Mouse (Mus musculus): ENCODE measurements around the gene Aff1.

DNA sequence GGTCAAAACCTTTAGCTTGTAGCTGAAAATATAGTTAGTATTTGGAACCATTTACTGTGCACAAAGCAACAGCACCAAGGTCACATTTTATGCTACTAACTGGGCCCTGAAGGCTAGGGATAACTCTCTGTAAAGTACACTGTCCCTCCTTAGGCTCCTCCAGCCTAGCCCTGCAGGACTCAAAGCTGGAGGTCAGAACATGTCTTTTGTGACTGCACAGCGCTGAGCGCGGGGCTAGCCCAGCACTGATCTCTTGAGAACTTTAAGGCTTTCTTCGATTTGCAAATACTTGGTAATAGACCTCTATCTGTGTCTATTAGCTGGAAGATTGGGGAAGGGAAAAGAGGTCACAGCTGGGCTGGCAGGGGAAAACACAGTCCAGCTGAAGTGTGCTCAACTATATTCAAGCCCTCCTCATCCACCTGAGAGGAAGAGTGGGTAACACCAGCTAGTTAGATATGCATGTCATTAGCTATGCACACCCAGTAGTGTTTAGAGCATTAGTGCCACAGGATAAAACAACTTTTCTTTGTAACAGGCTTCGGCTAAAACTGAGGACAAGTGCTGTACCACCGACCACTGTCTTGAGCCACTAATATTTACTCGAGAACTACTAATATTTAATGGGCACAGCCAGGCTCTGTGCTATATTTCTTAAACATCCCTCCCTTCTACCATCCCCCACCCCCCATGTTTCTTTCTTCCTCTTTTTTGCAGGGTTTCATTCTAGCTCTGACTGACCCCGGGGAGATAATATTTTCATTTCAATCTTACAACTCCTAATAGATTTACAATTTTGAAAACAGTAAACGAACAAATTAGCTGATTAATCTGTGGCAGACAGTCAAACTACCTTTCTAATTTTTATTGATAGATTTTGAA is 33.3 kb downstream of the Aff1 start:
- no peak for TF ChIP-seq TAL1 (conservative IDR thresholded peaks at IDR 0.05; ENCODE audit: low read depth, low read length)
- TF ChIP-seq POLR2AphosphoS5 (IDR thresholded peaks at IDR 0.05; ENCODE audit: insufficient replicate concordance, low read depth, low read length), result no peak
- no peak for TF ChIP-seq CTCF (IDR thresholded peaks at IDR 0.05; ENCODE audit: low read depth, low read length)
- no peak for TF ChIP-seq GATA1 (IDR thresholded peaks at IDR 0.05; ENCODE audit: borderline replicate concordance, low read length)
- TF ChIP-seq GATA2 (IDR thresholded peaks at IDR 0.05; ENCODE audit: borderline replicate concordance, low read depth, low read length), result no peak
